8 mouse cellular contexts compared by ENCODE assay signal in genomic region chr6:125088561-125089321, GRCm38 (mm10). TPM values are rescaled to one million over a fixed set of nuclear protein-coding genes. Genes with fewer than 3 reads are reported as not detected.
DNase-seq lines count a peak whose midpoint lies in the region; ATAC-seq and TF ChIP-seq lines count a peak whose summit lies in the region.

No protein-coding gene starts in this region.

- ATAC-seq in erythroid progenitor cell, adult 5-6 weeks (replicated peaks; ENCODE audit: low FRiP score, poor library complexity, severe bottlenecking), result peak; percentile 71
- ATAC-seq in heart, embryonic 12.5 days (ENCODE audit: insufficient number of reproducible peaks, low FRiP score), result peak; percentile 74
- ATAC-seq in kidney, embryonic 16.5 days (ENCODE audit: low FRiP score, low TSS enrichment), result peak; percentile 90
- ATAC-seq in liver, embryonic 11.5 days (replicated peaks; ENCODE audit: low FRiP score), result peak; percentile 71
- peak; percentile 84 for ATAC-seq in midbrain, postnatal 0 days (ENCODE audit: low FRiP score)

- no peaks in the 10 kb centered on the region for H3K9me3 ChIP-seq in heart, embryonic 12.5 days (replicated peaks)
- H3K9me3 ChIP-seq in kidney, embryonic 16.5 days (ENCODE audit: low read length), result no peaks in the 10 kb centered on the region
- no peaks in the 10 kb centered on the region for H3K9me3 ChIP-seq in liver, embryonic 11.5 days (ENCODE audit: control insufficient read depth, low read length)
- H3K9me3 ChIP-seq in midbrain, postnatal 0 days (ENCODE audit: low read length), result no peaks in the 10 kb centered on the region

- no peak overlapping the region for H3ac ChIP-seq in C2C12 (ENCODE audit: control insufficient read depth, insufficient read length, low read depth)

- peak overlapping the region; percentile 87 for H3K27ac ChIP-seq in heart, embryonic 12.5 days (ENCODE audit: poor library complexity, severe bottlenecking)
- peak overlapping the region; percentile 99 for H3K27ac ChIP-seq in kidney, embryonic 16.5 days (ENCODE audit: low read length)
- peak overlapping the region; percentile 88 for H3K27ac ChIP-seq in liver, embryonic 11.5 days (ENCODE audit: low read depth, low read length)
- H3K27ac ChIP-seq in midbrain, postnatal 0 days (ENCODE audit: low read depth, low read length), result peak overlapping the region; percentile 89

- peak; percentile 76 for DNase-seq in brain, embryonic 18.5 days (ENCODE audit: low read depth, low spot score)
- DNase-seq in liver, embryonic 11.5 days (ENCODE audit: low spot score), result peak; percentile 75
- peak; percentile 95 for DNase-seq in midbrain, postnatal 0 days (ENCODE audit: low spot score)
- peak; percentile 89 for DNase-seq in testis, postnatal 10 days (ENCODE audit: low spot score)

- H3K36me3 ChIP-seq in C2C12 (ENCODE audit: control insufficient read depth, insufficient read depth), result no peaks in the 10 kb centered on the region
- no peaks in the 10 kb centered on the region for H3K36me3 ChIP-seq in heart, embryonic 12.5 days
- no peaks in the 10 kb centered on the region for H3K36me3 ChIP-seq in kidney, embryonic 16.5 days (ENCODE audit: insufficient read depth, low read length)
- no peaks in the 10 kb centered on the region for H3K36me3 ChIP-seq in liver, embryonic 11.5 days (ENCODE audit: control insufficient read depth, insufficient read depth, low read length)
- H3K36me3 ChIP-seq in midbrain, postnatal 0 days (ENCODE audit: insufficient read depth, low read length), result no peaks in the 10 kb centered on the region

- peak overlapping the region; percentile 65 for H3K4me2 ChIP-seq in heart, embryonic 12.5 days
- H3K4me2 ChIP-seq in kidney, embryonic 16.5 days (replicated peaks; ENCODE audit: low read depth, low read length), result peak overlapping the region; percentile 56
- H3K4me2 ChIP-seq in liver, embryonic 11.5 days, result peak overlapping the region; percentile 65
- peak overlapping the region; percentile 43 for H3K4me2 ChIP-seq in midbrain, postnatal 0 days (ENCODE audit: low read depth, low read length, poor library complexity, severe bottlenecking)

- H3K4me3 ChIP-seq in C2C12 (ENCODE audit: insufficient read depth, poor library complexity, severe bottlenecking), result no peak overlapping the region
- peak overlapping the region; percentile 25 for H3K4me3 ChIP-seq in heart, embryonic 12.5 days
- 0 out of 2 replicates have a peak overlapping the region, but pooled peaks have one; percentile 9 for H3K4me3 ChIP-seq in kidney, embryonic 16.5 days (ENCODE audit: low read length)
- peak overlapping the region; percentile 14; the same call in 1 of the 2 replicates for H3K4me3 ChIP-seq in liver, embryonic 11.5 days (ENCODE audit: low read depth, low read length)
- H3K4me3 ChIP-seq in midbrain, postnatal 0 days (ENCODE audit: low read depth, low read length), result no peak overlapping the region

- H3K79me3 ChIP-seq in C2C12 (ENCODE audit: low read depth), result no peaks in the 10 kb centered on the region

- peak overlapping the region; percentile 26 for H3K9ac ChIP-seq in heart, embryonic 12.5 days
- peak overlapping the region; percentile 57 for H3K9ac ChIP-seq in kidney, embryonic 16.5 days (replicated peaks; ENCODE audit: low read length)
- H3K9ac ChIP-seq in liver, embryonic 11.5 days (ENCODE audit: low read depth, low read length), result peak overlapping the region; percentile 44
- H3K9ac ChIP-seq in midbrain, postnatal 0 days (replicated peaks; ENCODE audit: low read length, poor library complexity, severe bottlenecking), result peak overlapping the region; percentile 5; the same call in 1 of the 2 replicates

- H3K79me2 ChIP-seq in C2C12 (ENCODE audit: control insufficient read depth, insufficient read depth), result no peaks in the 10 kb centered on the region

- H3K27me3 ChIP-seq in C2C12 (ENCODE audit: control insufficient read depth, insufficient read depth, insufficient read length), result no peaks in the 10 kb centered on the region
- H3K27me3 ChIP-seq in heart, embryonic 12.5 days (replicated peaks), result no peaks in the 10 kb centered on the region
- H3K27me3 ChIP-seq in kidney, embryonic 16.5 days (ENCODE audit: insufficient read depth, low read length), result no peaks in the 10 kb centered on the region
- H3K27me3 ChIP-seq in liver, embryonic 11.5 days (replicated peaks; ENCODE audit: control insufficient read depth, insufficient read depth, low read length), result no peaks in the 10 kb centered on the region
- no peaks in the 10 kb centered on the region for H3K27me3 ChIP-seq in midbrain, postnatal 0 days (ENCODE audit: insufficient read depth, low read length)

- peaks cover 33% of the 10 kb centered on the region for H3K4me1 ChIP-seq in heart, embryonic 12.5 days (replicated peaks)
- H3K4me1 ChIP-seq in kidney, embryonic 16.5 days (ENCODE audit: insufficient read depth, low read length), result peaks cover 36% of the 10 kb centered on the region
- peaks cover 27% of the 10 kb centered on the region for H3K4me1 ChIP-seq in liver, embryonic 11.5 days (replicated peaks; ENCODE audit: control insufficient read depth, insufficient read depth, low read length)
- peaks cover 16% of the 10 kb centered on the region for H3K4me1 ChIP-seq in midbrain, postnatal 0 days (ENCODE audit: insufficient read depth, low read length)

- 2% methylated on average over 20 of the region's 20 CpGs for WGBS in heart, embryonic 12.5 days
- 4% methylated on average over 20 of the region's 20 CpGs for WGBS in kidney, embryonic 16.5 days
- WGBS in liver, embryonic 11.5 days, result 5% methylated on average over 20 of the region's 20 CpGs
- 2% methylated on average over 20 of the region's 20 CpGs for WGBS in midbrain, postnatal 0 days

- TF ChIP-seq CTCF in C2C12 (IDR thresholded peaks at IDR 0.05; ENCODE audit: control insufficient read depth, insufficient read depth, insufficient read length), result peak; percentile 8
- TF ChIP-seq CTCF in midbrain, postnatal 0 days (IDR thresholded peaks at IDR 0.05), result peak; percentile 35

TF ChIP-seq in C2C12, 6 proteins besides CTCF, POLR2A, EP300 and RAD21 (continues in another document):
- TF ChIP-seq MYOD1 (IDR thresholded peaks at IDR 0.05; ENCODE audit: control insufficient read depth, insufficient read length, low read depth), result no peak

RNA-seq across cellular contexts. Expression of gene Chd4, which starts 7.0 kb away (rescaled TPM):
- polyA plus RNA-seq in C2C12 (2012; fragmentation: generic; extraction: Trizol), result 99.7 TPM
- total RNA-seq in erythroid progenitor cell, adult 5-6 weeks (2015; ENCODE audit: low replicate concordance), result 49.0 and 64.2 TPM in 2 replicates
- 176 and 220 TPM in 2 replicates for total RNA-seq in erythroid progenitor cell, adult 5-6 weeks (2017; ENCODE audit: low replicate concordance)
- 76.2 and 77.3 TPM in 2 replicates for polyA plus RNA-seq in heart, embryonic 12.5 days (2016; fragmentation: Nextera tagmentation; extraction: Ambion mirVana)
- 72.0 and 80.4 TPM in 2 replicates for polyA plus RNA-seq in kidney, embryonic 16.5 days (2015; fragmentation: Nextera tagmentation; extraction: Ambion mirVana)
- 62.5 and 71.6 TPM in 2 replicates for polyA plus RNA-seq in liver, embryonic 11.5 days (2014; fragmentation: Nextera tagmentation; extraction: Ambion mirVana)
- total RNA-seq in midbrain, postnatal 0 days (2014; rRNA removed), result 117 and 133 TPM in 2 replicates
- 72.9 and 89.1 TPM in 2 replicates for polyA plus RNA-seq in midbrain, postnatal 0 days (2015; fragmentation: Nextera tagmentation; extraction: Ambion mirVana)

RNA-seq across cellular contexts. Expression of gene Lpar5, which starts 21.0 kb away (rescaled TPM):
- polyA plus RNA-seq in C2C12 (2012; fragmentation: generic; extraction: Trizol), result not detected
- total RNA-seq in erythroid progenitor cell, adult 5-6 weeks (2015; ENCODE audit: low replicate concordance), result 3.6 and 10.9 TPM in 2 replicates
- total RNA-seq in erythroid progenitor cell, adult 5-6 weeks (2017; ENCODE audit: low replicate concordance), result not detected in 2 replicates
- 0.24 and 0.31 TPM in 2 replicates for polyA plus RNA-seq in heart, embryonic 12.5 days (2016; fragmentation: Nextera tagmentation; extraction: Ambion mirVana)
- polyA plus RNA-seq in kidney, embryonic 16.5 days (2015; fragmentation: Nextera tagmentation; extraction: Ambion mirVana), result 0.30 and 0.60 TPM in 2 replicates
- 2.6 and 3.2 TPM in 2 replicates for polyA plus RNA-seq in liver, embryonic 11.5 days (2014; fragmentation: Nextera tagmentation; extraction: Ambion mirVana)
- total RNA-seq in midbrain, postnatal 0 days (2014; rRNA removed), result 0.90 and 1.7 TPM in 2 replicates
- polyA plus RNA-seq in midbrain, postnatal 0 days (2015; fragmentation: Nextera tagmentation; extraction: Ambion mirVana), result 0.52 and 0.71 TPM in 2 replicates

RNA-seq across cellular contexts. Expression of gene Acrbp, which starts 39.3 kb away (rescaled TPM):
- 0.91 TPM for polyA plus RNA-seq in C2C12 (2012; fragmentation: generic; extraction: Trizol)
- total RNA-seq in erythroid progenitor cell, adult 5-6 weeks (2015; ENCODE audit: low replicate concordance), result 4.3 and 9.6 TPM in 2 replicates
- total RNA-seq in erythroid progenitor cell, adult 5-6 weeks (2017; ENCODE audit: low replicate concordance), result 0.68 and 9.4 TPM in 2 replicates
- 5.1 and 6.9 TPM in 2 replicates for polyA plus RNA-seq in heart, embryonic 12.5 days (2016; fragmentation: Nextera tagmentation; extraction: Ambion mirVana)
- polyA plus RNA-seq in kidney, embryonic 16.5 days (2015; fragmentation: Nextera tagmentation; extraction: Ambion mirVana), result 16.3 and 20.4 TPM in 2 replicates
- 6.0 and 7.4 TPM in 2 replicates for polyA plus RNA-seq in liver, embryonic 11.5 days (2014; fragmentation: Nextera tagmentation; extraction: Ambion mirVana)
- 6.9 and 12.6 TPM in 2 replicates for total RNA-seq in midbrain, postnatal 0 days (2014; rRNA removed)
- 7.2 and 7.8 TPM in 2 replicates for polyA plus RNA-seq in midbrain, postnatal 0 days (2015; fragmentation: Nextera tagmentation; extraction: Ambion mirVana)

RNA-seq across cellular contexts. Expression of gene Nop2, which starts 43.0 kb away (rescaled TPM):
- 132 TPM for polyA plus RNA-seq in C2C12 (2012; fragmentation: generic; extraction: Trizol)
- total RNA-seq in erythroid progenitor cell, adult 5-6 weeks (2015; ENCODE audit: low replicate concordance), result 6.7 and 17.3 TPM in 2 replicates
- total RNA-seq in erythroid progenitor cell, adult 5-6 weeks (2017; ENCODE audit: low replicate concordance), result 5.7 and 8.9 TPM in 2 replicates
- polyA plus RNA-seq in heart, embryonic 12.5 days (2016; fragmentation: Nextera tagmentation; extraction: Ambion mirVana), result 55.0 and 56.2 TPM in 2 replicates
- polyA plus RNA-seq in kidney, embryonic 16.5 days (2015; fragmentation: Nextera tagmentation; extraction: Ambion mirVana), result 68.6 and 69.3 TPM in 2 replicates
- polyA plus RNA-seq in liver, embryonic 11.5 days (2014; fragmentation: Nextera tagmentation; extraction: Ambion mirVana), result 114 and 125 TPM in 2 replicates
- 34.5 and 45.8 TPM in 2 replicates for total RNA-seq in midbrain, postnatal 0 days (2014; rRNA removed)
- polyA plus RNA-seq in midbrain, postnatal 0 days (2015; fragmentation: Nextera tagmentation; extraction: Ambion mirVana), result 41.4 and 42.6 TPM in 2 replicates

RNA-seq across cellular contexts. Expression of gene Ing4, which starts 49.2 kb away (rescaled TPM):
- 23.6 TPM for polyA plus RNA-seq in C2C12 (2012; fragmentation: generic; extraction: Trizol)
- total RNA-seq in erythroid progenitor cell, adult 5-6 weeks (2015; ENCODE audit: low replicate concordance), result 5.0 and 5.4 TPM in 2 replicates
- 59.6 and 60.0 TPM in 2 replicates for total RNA-seq in erythroid progenitor cell, adult 5-6 weeks (2017; ENCODE audit: low replicate concordance)
- polyA plus RNA-seq in heart, embryonic 12.5 days (2016; fragmentation: Nextera tagmentation; extraction: Ambion mirVana), result 76.7 and 81.8 TPM in 2 replicates
- 152 and 158 TPM in 2 replicates for polyA plus RNA-seq in kidney, embryonic 16.5 days (2015; fragmentation: Nextera tagmentation; extraction: Ambion mirVana)
- 60.0 and 63.8 TPM in 2 replicates for polyA plus RNA-seq in liver, embryonic 11.5 days (2014; fragmentation: Nextera tagmentation; extraction: Ambion mirVana)
- 60.4 and 69.8 TPM in 2 replicates for total RNA-seq in midbrain, postnatal 0 days (2014; rRNA removed)
- 97.8 and 104 TPM in 2 replicates for polyA plus RNA-seq in midbrain, postnatal 0 days (2015; fragmentation: Nextera tagmentation; extraction: Ambion mirVana)

Comparison
In these comparisons a context has a peak if more than half of its experiments do, and no peak if none do; other contexts are left out.
1. H3K4me3 ChIP-seq: peak in heart, embryonic 12.5 days (single experiment), kidney, embryonic 16.5 days (single experiment) and liver, embryonic 11.5 days (single experiment); none in C2C12 (single experiment) and midbrain, postnatal 0 days (single experiment).
2. H3K9ac ChIP-seq: peak in every context shown above with its lines; median percentile 57 in kidney, embryonic 16.5 days; 44 in liver, embryonic 11.5 days; 26 in heart, embryonic 12.5 days; 5 in midbrain, postnatal 0 days.
3. Peak in every context shown above with its lines, with median percentiles within 50 percentile points of each other: DNase-seq, ATAC-seq, H3K27ac ChIP-seq and H3K4me2 ChIP-seq.